Mouse (Mus musculus) erythroblast, adult 5-6 weeks (primary cell): ENCODE results near the gene Map4k1. TPM values are rescaled to one million over a fixed set of nuclear protein-coding genes. Genes with fewer than 3 reads are reported as not detected.

Source experiments
- ATAC-seq: replicated peaks from 2 replicates; pipeline ENCODE4 v1.8.0; 2016; ENCODE audit warnings: moderate number of reproducible peaks, mild to moderate bottlenecking, moderate TSS enrichment, inconsistent platforms; ENCODE audit not compliant: poor library complexity, low FRiP score, severe bottlenecking
- total RNA-seq, 2 experiments: library from RNA; stranded (forward) in 1 of 2; stranded (reverse) in 1 of 2; fragments of 150-400 nt in 1 of 2; fragments of 200-764, 138-1000 nt in 1 of 2; gene quantifications; 2 replicates each; pipeline versions ENCODE4 v1.2.3 to v1.2.4; 2015 to 2017; ENCODE audit warnings: low replicate concordance in 2 of 2

Gene Map4k1
- total RNA-seq, 2 experiments from 2014 or later = 6.7 to 11.3 TPM

DNA sequence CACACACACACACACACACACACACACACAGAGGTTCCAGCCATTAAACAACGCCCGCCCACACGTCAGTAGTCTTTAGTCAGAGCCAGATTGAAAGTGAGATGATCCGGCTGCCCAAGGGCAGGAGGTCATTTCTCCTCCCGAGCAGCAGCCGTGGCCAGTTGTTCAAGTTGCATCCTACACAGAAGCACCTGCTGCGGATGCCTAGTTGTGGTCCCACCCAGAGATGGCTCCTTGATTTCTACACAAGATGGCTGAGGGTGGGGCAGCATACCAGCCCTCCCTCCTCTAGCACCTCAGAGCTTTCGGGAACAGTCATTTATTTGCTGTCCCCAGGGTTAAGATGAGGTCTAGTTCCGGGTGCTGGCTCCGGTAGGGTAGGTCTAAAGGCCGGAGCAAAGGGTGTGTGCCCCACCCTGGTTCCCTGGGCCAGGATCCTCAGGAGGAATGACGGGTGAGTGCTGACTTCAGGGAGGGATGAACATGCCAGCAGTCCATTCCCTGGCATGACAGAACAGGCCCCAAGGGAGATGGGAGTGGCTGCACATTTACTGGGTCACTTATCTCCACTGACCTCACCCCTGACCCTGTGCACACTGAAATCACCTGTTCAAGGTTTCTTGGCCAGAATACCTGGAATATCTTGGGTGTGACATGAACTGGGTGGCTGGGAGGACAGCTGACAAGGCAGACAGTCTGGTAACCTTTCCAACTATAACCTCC, 12.0 kb upstream of the Map4k1 start:
- ATAC-seq = no peak

DNA sequence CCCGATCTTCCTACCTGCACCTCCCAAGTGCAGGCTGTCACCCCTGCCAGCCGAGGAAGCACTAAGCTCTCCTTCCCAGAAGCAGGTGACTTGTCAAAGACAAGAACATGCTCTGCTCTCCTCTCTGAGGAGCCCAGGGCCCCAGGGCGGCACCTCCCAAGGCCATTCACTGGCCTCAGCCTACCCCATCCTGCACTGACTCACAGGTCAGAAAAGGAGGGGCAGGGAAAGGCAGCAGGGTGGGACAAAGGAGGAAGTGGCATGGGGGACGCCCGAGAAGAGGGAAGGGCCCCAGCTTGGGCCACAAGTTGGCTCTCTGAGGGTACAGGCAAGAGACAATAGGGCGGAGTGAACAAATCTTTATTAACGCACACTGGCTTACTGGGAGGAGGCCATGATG, 10.8 kb upstream of the Map4k1 start:
- no peak for ATAC-seq

DNA sequence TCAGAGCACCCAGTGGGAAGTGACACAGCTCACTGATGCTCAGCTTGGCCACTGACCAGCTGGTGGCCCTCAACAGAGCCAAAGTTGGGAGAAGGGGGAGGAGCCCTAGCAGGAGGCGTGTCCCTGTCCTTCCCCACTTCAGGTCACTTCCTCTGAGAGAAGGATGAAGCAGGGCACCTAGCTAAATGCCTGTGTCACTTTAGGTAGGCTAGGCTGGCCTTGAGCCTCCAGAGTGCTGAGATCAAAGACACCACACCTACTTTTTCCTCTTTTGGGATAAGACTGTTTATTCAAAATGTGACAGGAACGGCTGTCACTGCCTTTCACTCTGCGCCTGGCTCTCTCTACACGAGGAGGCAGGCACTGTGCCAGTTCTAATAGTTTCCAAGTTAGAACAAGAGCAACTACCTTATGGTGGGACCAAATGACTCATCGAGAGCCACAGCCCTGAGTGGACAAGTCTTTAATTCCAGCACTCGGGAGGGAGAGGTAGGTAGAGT, 10.0 kb upstream of the Map4k1 start:
- no peak for ATAC-seq

DNA sequence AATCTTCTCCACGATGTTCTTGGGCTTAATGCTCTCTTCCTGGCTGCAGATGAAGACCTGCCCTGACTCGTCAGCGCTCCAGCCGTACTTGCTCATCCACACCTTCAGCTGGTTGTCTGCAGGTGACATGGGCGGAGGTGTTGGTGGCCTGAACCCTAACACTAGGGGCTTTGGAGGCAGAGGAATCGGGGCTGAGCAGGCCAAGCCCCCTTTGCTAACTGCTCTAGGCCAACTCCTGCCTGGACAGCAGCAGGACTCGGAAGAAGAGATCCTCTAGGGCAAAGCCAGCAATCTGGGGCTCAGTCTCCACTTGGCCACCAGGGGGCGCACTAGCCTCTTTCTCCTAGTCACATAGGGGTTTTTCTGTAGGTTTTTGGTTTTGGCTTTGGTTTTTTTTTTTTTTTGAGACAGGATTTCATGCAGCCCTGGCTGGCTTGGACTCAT, 9.3 kb upstream of the Map4k1 start:
- peak; percentile 81 for ATAC-seq

DNA sequence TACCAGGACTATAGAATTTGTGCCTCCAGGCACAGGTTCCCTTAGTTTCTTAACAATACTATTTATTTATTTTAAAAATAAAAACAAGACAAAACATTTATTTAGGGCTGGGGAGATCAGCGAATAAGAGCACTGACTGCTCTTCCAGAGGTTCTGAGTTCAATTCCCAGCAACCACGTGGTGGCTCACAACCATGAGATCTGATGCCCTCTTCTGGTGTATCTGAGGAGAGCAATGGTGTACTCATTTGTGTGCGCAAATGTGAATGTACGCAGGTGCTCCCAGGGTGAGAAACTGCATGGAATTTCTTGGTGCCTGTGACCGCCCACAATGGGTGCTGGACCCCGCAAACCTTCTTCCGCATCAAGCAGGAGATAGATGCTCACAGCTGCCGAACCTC, 8.8 kb upstream of the Map4k1 start:
- no peak for ATAC-seq

DNA sequence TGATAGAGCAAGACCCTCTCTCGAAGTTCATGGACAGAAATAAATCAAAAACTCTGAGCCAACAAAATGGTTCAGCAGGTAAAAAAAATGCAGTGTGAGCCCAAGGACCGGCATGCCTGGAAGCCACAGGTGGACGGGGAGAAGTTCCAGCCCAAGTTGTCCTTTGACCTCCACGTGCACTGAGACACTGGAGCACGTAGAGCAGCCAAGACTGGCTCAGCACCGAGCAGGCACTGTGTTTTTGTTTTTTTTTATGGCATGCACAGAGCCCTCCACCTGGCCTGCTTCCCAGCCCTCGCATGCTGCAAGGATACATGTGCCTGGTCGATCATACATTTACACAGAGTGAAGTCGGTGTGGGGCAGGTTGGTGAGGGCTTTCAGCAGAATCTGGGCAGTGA, 4.3 kb upstream of the Map4k1 start:
- ATAC-seq = no peak

DNA sequence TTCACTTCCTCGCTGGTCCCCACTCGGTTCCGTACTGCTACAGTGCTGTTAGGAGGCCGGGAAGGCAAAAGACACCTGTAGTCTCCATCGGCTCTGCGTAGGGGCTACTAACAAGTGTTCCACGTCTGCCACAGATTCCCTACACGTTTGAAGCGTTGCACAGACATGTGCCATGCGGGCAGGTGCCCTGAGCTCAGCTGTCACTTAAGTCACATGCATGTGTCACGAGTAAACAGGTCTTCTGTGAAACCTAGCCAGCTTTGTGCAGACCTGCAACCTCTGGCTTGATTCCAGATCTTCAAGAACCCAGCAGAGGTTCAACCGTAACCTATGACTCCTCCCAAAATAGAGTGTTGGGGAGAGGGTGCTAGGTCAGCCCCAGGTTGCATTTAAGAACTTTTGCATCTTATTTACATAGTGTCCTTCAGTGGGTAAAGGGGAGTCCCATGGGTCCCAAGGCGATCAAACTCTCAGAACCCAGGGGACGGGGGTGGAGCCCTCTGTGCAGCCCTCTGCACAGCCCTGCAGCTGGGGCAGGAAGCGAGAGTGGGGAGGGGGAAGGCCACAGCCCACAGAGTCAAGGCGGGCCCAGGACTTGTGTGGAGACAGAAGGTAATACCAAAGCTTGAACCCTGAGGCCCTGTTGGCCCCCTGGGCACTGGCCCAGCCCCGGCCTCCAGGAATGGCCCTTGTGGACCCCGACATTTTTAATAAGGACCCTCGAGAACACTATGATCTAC, 594 bp downstream of the Map4k1 start:
- ATAC-seq = peak; percentile 44

DNA sequence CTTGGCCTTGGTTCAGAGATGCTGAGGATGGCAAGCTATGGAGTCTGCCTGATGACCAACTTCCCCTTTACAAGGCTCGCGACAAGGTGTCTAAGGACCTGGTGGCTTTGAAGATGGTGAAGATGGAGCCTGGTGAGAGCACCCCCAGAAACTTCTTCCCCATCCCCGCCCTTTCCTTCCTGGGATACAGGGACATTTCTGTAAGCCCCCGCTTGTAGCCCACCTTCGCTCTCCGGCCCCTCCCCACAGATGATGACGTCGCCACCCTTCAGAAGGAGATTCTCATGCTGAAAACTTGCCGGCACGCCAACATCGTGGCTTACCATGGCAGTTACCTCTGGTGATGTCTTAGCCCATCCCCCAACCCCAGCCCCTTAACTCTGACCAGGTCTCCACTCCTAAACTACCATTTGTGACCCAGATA, 1.3 kb downstream of the Map4k1 start:
- ATAC-seq = no peak

DNA sequence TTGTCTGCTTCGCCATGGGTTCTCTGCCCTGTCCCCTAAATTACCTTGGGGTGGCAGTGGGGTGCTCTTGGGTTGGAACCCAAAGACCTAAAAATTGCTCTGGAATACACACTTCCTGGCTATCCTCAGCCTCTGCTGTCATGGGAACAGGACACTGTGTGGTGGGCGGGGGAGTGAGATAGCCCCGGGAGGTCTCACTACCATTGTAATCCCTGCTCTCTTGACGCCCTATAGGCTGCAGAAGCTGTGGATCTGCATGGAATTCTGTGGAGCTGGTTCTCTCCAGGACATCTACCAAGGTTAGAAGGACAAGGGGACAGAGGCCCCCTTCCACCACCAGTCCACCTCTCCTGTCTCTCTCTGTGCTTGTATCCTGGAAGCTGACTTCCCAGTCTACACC, 2.0 kb downstream of the Map4k1 start:
- ATAC-seq = no peak

DNA sequence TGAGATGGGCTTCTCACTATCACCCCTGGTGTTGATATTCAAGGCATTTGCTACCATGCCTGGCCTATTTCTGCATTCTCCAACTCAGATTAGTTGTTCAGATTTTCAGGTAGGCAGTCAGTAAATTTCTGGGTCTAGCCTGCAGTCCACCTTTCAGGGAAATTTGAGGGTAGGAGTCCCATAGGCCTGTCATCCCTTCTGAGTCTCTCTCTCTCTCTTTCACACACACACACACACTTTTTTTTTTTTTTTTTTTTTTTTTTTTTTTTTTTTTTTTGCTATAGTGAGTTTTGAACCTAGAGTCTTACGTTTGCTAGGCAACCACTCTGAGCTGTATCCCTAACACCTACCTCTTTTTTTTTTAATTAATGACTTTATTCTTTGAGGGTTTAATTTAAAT, 2.6 kb downstream of the Map4k1 start:
- ATAC-seq = no peak

DNA sequence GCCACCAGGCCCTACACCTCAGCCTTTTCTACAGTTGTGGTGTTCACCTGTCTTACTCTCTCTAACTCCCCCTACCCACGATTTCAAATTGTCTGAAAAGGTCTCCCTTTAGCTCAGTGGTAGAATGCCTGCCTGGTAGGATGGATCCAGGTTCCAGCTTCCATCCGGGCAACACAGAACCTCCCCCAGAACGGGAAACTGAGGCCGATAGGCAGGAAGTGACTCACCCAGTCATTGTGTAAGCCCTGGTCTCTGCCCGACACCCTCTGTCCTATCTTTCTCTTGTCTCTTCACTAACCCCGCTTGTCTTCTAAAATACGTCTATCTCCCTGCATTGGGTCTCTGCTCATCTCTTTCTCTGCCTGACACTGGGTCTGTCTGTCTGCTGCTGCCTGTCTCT, 3.4 kb downstream of the Map4k1 start:
- no peak for ATAC-seq

DNA sequence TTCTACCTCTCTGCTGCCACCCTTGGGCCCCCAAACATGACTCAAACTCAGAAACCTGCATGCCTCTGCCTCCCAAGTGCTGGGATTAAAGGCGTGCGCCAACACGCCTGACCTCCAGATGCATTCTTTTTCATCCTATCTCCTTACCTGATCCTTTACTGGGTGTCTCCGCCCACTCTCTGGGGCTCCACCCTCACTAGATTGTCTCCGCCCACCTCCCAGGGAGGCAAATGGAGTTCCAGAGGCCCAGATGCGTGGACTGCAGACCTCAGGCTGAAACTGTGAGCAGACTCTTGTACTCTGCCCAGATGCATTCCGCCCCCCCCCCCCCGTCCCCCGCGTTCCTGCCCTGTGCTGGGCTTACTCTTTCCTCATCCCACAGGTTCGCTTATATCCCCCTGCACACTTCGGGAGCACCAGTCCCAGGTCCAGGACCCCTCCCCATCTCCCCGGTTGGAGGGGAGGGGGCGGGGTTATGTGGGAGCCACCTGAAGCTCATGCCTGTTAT, 9.0 kb downstream of the Map4k1 start:
- ATAC-seq = no peak

DNA sequence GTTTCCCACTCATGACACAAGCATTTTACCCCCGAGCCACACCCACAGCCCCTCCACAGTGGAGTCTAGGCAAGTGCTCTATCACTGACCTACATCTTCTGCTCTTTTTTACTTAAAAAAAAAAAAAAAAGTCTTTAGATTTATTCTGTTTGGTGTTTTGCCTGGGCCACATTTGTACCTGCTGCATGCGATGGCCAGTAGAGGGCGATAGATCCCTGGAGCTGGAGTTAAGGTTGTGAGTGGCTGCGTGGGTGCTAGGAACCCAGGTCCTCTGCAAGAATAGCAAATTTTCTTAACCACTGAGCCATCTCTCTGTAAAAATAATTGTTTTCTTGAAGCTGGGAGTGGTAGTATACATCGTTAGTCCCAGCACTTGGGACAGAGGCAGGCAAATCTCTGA, 9.8 kb downstream of the Map4k1 start:
- ATAC-seq = 0 out of 2 replicates have a peak, but pooled peaks have one; percentile 48

DNA sequence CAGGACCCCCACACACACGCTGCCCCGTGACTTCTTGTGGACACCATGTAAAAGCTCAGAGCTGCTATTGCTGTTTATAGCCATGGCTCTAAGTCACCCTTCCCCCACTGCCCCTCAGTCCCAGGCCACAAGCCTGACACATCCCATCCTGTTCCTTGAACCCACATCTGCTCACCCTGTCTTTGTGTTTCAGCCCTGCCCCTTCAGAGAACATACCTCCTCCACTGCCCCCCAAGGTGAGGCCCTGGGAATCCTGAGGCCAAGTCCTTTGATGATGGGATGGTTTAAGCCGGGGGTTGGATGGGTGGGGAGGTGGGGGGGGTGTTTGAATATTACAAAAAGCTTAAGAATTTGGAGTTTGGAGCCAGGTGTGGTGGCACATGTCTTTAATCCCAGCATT, 11.1 kb downstream of the Map4k1 start:
- no peak for ATAC-seq

DNA sequence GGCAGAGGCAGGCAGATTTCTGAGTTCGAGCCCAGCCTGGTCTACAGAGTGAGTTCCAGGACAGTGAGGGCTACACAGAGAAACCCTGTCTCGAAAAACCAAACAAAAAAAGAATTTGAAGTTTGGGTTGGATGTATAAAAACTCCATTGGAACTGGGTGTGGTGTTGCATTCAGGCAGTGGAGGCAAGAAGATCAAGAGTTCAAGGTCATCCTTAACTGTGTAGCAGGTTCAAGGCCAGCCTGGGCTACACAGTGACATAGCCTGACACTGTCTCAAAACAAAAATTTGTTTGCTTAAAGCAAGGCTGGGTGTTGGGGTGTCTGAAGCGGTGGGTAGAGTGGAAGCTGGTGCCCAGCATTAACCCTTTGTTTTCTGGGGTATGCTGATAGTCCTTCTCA, 11.6 kb downstream of the Map4k1 start:
- no peak for ATAC-seq

DNA sequence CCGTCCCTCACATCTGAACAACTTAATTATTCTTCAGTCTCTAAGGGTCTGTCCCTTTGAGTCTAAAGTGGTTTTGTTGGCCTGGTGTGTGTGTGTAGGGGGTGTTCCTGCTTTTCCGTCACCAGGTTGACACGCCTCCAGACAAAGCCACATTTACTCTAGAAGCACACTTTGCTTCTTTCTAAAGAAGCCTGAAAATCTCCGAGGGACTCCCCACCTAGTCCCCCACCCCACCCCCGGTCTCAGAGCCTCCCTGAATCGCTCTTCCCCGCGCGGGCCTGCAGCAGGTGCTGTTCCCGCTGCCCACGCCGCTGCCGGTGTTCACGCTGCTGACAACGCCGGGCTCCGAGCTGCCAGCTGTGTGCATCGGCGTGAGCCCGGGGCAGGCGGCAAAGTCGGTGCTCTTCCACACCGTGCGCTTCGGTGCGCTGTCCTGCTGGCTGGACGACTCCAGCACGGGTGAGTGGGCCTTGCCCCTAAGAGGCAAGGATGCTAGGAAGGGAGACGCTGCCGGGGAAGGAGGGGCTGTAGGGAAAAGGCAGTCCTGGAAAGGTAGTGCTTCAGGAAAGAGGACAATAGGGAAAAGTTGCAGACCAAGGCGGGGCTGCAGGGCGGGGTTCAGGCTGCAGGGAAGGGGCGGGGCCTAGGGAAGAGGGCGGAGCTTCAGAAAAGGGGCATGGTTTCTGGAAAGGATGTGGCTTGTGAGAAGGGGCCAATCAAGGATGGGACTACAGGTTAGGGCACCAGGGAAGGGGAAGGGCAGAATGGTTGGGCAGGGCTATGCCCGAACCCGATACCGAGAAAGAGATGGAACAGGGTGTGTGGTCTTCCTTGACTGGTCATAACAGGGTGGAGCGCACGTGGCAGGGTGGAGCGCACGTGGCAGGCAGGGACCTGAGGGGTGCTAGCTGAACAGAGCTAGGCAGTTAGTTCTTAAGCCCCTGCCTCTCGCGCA, 19.1 kb downstream of the Map4k1 start:
- peak; percentile 71 for ATAC-seq

DNA sequence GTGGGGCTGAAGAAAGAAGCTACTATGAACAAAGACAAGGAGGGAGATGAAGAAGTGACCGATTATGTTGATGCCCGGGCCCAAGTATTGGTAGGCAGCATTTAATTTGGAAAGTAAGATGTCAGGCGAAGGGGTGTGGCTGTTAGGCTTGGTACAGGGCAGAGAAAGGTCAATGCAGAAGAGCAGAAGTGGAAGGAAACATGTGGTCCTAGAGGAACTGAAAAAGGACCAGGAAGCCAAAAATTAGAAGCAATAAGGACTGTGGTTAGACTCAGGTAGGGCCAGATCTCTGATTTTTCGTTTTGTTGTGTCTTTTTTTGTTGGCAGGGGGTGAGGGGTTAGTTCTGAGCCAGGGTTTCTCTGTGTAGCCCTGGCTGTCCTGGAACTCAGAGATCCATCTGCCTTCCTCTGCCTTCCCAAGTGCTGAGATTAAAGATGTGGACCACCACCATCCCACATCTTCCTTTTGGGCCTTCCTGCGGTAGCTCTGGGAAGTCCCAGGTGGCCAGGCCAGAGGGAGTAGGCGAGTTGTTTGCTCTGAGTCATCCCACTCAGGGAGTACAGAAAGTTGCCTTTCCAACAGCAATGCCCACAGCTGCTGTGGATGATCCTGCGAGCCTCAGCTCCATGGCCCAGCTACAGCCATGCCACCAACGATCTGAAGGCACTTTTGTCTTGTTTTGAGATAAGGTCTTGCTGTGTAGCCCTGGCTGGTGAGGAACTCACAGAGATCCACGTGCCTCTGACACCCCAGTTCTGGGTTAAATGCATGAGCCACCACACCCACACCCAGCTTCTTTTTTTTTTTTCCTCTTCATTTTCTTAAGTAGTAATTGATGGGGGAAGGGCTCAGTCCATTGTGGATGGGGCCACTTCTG, 25.6 kb downstream of the Map4k1 start:
- no peak for ATAC-seq

DNA sequence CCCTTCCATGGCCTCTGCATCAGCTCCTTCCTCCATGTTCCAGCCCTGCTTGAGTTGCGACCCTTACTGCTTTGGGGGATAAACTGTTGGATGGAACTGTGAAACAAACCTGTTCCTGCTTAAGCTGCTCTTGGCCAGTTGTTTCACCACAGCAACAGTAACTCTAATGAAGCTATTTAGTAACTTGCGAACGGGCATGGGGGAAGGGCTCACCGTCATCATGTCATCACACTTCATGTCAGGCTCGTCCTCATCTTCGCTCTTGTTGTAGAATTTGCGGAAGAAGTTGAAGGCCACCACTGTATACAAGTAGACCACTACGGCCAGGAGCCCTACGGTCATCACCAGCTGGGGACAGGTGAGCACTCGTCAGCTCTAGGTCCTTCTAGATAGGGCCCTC, 26.3 kb downstream of the Map4k1 start:
- no peak for ATAC-seq

DNA sequence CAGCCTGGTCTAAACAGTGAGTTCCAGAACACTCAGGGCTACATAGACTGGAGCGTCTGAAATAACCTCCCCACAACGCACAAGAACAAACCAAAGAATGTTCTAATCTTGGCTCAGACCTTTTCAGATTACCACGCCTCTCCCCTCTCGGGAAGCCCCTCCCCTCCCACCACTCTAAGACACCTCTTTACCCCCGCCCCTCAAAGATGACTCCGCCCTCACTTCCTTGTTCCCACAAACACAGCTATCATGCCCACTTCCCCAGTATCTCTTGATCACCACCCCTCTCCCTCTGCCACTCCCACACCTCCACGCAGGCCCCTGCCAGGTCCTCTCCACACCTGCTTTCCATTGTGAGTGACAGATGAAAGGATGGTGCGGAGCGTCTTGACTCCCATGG, 26.9 kb downstream of the Map4k1 start:
- no peak for ATAC-seq
